Mouse (Mus musculus) kidney, adult 2 months (tissue): Measurements from ENCODE around the gene Spdye4a. TPM values are rescaled to one million over a fixed set of nuclear protein-coding genes. Genes with fewer than 3 reads are reported as not detected.
"Not testable (repeated sequence)": the region's sequence is repeated elsewhere in the genome, so short reads cannot be mapped to it uniquely, and the experiment has no call there.

Experiments used
- DNase-seq: peaks from one replicate; pipeline ENCODE4 v3.0.0; 2021
- H3K27ac ChIP-seq: fragments of 200-500 bp; 2 replicates; pipeline ENCODE4 v1.5.1; 2012; ENCODE audit warnings: low read depth, low read length, control low read depth, inconsistent platforms; ENCODE audit not compliant: insufficient read depth
- H3K27me3 ChIP-seq: fragments of 200-500 bp; replicated peaks from 2 replicates; pipeline ENCODE4 v1.6.1; 2012; ENCODE audit warnings: mild to moderate bottlenecking, moderate library complexity, low read length, inconsistent platforms; ENCODE audit not compliant: control insufficient read depth, insufficient read depth
- H3K36me3 ChIP-seq: fragments of 200-500 bp; 2 replicates; pipeline ENCODE4 v1.6.1; 2012; ENCODE audit warnings: mild to moderate bottlenecking, moderate library complexity, low read length, inconsistent platforms; ENCODE audit not compliant: control insufficient read depth, insufficient read depth
- H3K4me1 ChIP-seq: fragments of 200-500 bp; 2 replicates; pipeline ENCODE4 v1.6.1; 2011; ENCODE audit warnings: low read length; ENCODE audit not compliant: control insufficient read depth, insufficient read depth
- H3K4me3 ChIP-seq: fragments of 200-500 bp; 2 replicates; pipeline ENCODE4 v1.5.1; 2011; ENCODE audit warnings: mild to moderate bottlenecking, low read depth, low read length, control low read depth; ENCODE audit not compliant: insufficient read depth
- CTCF ChIP-seq: fragments of 200-500 bp; conservative IDR thresholded peaks from 2 replicates; pipeline ENCODE4 v1.5.1; 2011; ENCODE audit warnings: low read depth, mild to moderate bottlenecking, control low read depth, low read length, moderate library complexity, mixed read lengths; ENCODE audit not compliant: insufficient read depth, insufficient read length
- POLR2A ChIP-seq: fragments of 200-500 bp; IDR thresholded peaks from one replicate; pipeline ENCODE4 v1.6.1; 2011; ENCODE audit warnings: low read depth, low read length, control low read depth
- WGBS: fragments of 180-500 bp; shearing (Covaris S2); methylation state at CpG from one replicate; pipeline ENCODE4 v1.1.7; 2018; 5-methylcytosine and 5-hydroxymethylcytosine counted together
- polyA plus RNA-seq: library from polyadenylated mRNA; depleted of rRNA; stranded (reverse); fragments of >200 nt; gene quantifications from 2 replicates; pipeline ENCODE4 v1.2.3, GENCODE M21; 2012; rRNA removed

Gene Spdye4a
- polyA plus RNA-seq, 1 experiment: 0.08 TPM

DNA sequence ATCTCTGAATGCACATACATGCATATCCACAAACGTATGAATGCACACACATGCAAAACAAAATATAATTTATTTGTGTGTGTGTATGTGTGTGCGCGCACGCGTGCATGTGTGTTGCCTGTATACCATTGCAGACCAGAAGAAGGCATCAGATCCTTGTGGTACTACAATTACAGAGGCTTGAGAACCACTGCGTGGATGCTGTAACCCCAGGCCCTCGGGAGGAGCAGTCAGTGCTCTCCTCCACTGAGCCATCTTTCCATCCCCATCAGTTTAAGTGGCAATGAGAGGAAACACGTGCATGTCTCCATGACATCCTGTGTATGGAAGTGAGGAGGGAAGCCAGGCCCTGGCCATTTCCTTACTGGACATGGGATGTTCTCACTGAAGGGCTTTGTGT, 33.9 kb downstream of the Spdye4a start:
- WGBS: 80% methylated on average over 8 of the region's 8 CpGs
- H3K36me3 ChIP-seq: no peaks in the 10 kb centered on the region

DNA sequence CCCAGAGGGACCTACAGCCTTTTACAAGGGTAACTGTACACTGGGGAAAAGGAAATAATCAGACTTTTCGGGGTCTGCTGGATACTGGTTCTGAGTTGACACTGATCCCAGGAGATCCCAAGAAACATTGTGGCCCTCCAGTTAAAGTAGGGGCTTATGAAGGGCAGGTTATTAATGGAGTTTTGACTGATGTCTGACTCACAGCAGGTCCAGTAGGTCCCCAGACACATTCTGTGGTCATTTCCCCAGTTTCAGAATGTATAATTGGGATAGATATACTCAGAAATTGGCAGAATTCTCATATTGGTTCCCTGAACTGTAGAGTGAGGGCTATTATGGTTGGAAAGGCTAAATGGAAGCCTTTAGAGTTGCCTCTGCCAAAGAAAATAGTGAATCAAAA, 38.7 kb downstream of the Spdye4a start:
- H3K4me3 ChIP-seq, H3K36me3 ChIP-seq: not testable (repeated sequence)
- 70% methylated on average over 1 of the region's 1 CpGs for WGBS

More for the DNA sequence above, 33.9 kb downstream of the Spdye4a start:
- Histone ChIP-seq H3K27me3 (no peaks in the 10 kb centered on the region), H3K27ac (no peak overlapping the region), H3K4me1 (no peaks in the 10 kb centered on the region), H3K4me3 (no peak overlapping the region)
- TF ChIP-seq POLR2A (no peak), CTCF (no peak)
- no peak for DNase-seq

DNA sequence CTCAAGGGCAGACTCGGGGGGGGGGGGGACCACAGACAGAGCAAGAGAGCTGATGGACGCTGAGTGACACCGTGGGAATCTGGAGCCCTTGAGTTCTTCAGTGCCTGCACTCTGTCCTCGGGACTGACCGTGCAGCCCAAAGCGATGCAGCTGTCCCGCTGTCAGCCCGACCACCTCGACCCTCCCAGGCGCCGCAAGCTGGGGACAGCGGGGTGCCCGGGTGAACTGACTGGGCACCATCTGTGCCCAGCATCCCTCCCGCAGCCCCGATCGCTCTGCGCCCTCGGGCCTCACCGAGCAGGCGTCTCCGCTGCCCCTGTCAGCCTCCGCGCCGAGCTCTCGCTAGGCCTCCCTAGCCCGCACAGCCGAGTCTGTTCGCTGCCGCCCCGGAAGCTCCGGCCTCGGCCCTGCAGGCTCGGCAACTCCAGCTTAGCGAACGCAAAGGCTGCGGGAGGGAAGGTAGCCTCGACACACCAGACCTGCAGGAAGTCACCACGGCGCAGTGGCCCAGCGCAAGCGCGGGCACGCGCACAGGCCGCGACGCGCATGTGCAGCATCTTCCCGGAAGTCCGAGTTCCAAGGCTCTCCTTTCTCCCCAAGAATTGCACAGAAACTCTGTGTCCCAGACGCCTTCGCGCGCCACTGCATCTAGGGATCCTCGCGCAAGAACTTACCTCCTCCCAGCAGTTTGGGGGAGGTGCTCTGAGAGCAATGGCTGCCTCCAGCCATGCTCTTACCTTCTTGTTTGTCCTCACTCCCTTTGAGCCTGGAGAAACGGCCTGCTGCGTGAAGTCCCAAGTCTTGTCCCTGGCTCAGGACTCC, 46.2 kb downstream of the Spdye4a start, which contains the start of the genes Rbak and Spdye4b:
Gene Rbak (minus strand): TSS at position 521 of the 822 bp plus-strand sequence.
Gene Spdye4b (plus strand): TSS at position 763 of the 822 bp plus-strand sequence.
- under 1% methylated on average over 58 of the region's 58 CpGs for WGBS
- no peaks in the 10 kb centered on the region for H3K27me3 ChIP-seq
- peak; percentile 98 for DNase-seq
- TF ChIP-seq CTCF (no peak), POLR2A (peak; percentile 81)
- H3K4me1 ChIP-seq: no peaks in the 10 kb centered on the region
- peak within 1 kb of the TSS; percentile 58 for H3K27ac ChIP-seq
- H3K4me3 ChIP-seq: peak within 1 kb of the TSS; percentile 83
- peaks cover 2% of the 10 kb centered on the region for H3K36me3 ChIP-seq

More for the DNA sequence above, 38.7 kb downstream of the Spdye4a start:
- H3K4me1 ChIP-seq, H3K27me3 ChIP-seq, H3K27ac ChIP-seq, DNase-seq: not testable (repeated sequence)

DNA sequence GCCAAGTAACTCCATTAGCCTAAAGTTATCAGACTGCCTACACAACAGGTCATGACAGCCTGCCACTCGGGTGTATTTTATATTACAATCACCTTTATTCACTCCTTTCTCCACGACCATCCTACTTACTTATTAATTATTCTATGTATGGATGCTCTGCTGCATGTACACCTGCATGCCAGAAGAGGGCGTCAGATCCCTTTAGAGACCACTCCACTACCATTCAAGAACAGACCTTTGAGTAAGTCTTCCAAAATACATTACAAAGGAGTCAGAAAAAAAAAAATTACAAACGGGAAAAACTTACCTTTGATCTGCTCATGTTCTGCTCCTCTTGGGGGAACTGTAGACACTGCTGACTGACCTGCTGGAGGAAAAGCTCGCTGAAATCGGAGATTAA, 47.5 kb downstream of the Spdye4a start:
- no peak for TF ChIP-seq POLR2A
- peak; percentile 32; the same call in 1 of the 2 replicates for TF ChIP-seq CTCF
- Histone ChIP-seq H3K4me3 (no peak overlapping the region), H3K27me3 (no peaks in the 10 kb centered on the region), H3K36me3 (peaks cover 7% of the 10 kb centered on the region), H3K27ac (no peak overlapping the region), H3K4me1 (no peaks in the 10 kb centered on the region)
- 26% methylated on average over 6 of the region's 6 CpGs for WGBS
- DNase-seq: peak; percentile 17

DNA sequence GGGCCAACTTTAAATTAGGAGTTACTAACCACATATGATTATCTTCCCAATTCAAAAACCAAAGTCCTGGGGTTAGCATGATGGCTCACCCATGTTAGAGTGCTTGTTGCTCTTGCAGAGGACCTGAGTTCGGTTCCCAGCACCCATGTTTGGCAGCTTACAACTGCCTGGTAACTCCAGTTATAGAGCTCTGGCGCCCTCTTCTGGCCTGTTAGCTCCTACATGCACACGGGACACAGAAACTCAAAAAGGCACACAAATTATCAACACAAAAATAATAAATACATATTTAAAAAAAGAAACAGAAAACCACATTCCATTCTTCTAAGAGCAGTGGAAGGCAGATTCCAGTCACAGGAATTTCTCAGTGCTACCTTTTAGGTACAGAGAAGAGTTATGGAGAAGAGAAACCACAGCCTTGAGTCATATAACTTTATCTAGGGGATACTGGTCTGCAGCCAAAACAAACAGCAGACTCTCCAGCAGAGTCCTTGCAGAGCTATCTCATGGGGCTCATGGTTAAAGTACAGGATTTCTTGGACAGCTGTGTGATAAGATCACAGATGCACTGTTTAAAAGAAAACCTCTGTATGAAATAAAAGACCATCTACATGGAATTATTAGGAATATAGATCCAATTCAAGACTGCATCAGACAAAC, 49.0 kb downstream of the Spdye4a start:
- no peak overlapping the region for H3K27ac ChIP-seq
- peaks cover 18% of the 10 kb centered on the region for H3K36me3 ChIP-seq
- no peaks in the 10 kb centered on the region for H3K4me1 ChIP-seq
- no peak for DNase-seq
- TF ChIP-seq POLR2A: no peak
- no peak for TF ChIP-seq CTCF
- H3K4me3 ChIP-seq: no peak overlapping the region
- H3K27me3 ChIP-seq: no peaks in the 10 kb centered on the region
- 94% methylated on average over 3 of the region's 3 CpGs for WGBS

DNA sequence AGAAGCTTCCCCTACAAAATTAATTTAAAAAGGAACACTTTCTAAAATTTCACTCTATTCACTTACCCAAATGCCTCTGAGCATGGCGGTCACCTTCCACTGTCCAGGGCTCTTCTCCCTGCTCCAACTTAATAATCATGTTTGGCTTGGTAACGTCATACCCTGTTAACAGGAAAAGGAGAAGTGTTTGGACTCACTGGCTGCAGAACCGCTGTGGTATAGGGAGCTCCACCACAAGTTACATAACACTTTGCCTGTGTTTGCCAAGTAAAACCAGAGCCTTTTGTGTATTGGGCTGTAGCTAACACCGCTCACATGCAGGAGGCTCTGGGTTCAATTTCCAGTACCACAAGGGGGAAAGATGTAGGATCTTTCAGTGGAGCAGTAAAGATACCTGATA, 50.7 kb downstream of the Spdye4a start:
- H3K27me3 ChIP-seq: no peaks in the 10 kb centered on the region
- TF ChIP-seq POLR2A (no peak), CTCF (no peak)
- 92% methylated on average over 4 of the region's 4 CpGs for WGBS
- H3K36me3 ChIP-seq: peaks cover 18% of the 10 kb centered on the region
- no peak for DNase-seq
- H3K4me1 ChIP-seq: no peaks in the 10 kb centered on the region
- no peak overlapping the region for H3K4me3 ChIP-seq
- no peak overlapping the region for H3K27ac ChIP-seq

Other genes with a start within 250 kb of the Spdye4a start
- gene Rnf216, start 113.9 kb downstream of the Spdye4a start, polyA plus RNA-seq: 22.7 and 23.5 TPM in 2 replicates
- gene Olfr718-ps1, start 79.3 kb downstream of the Spdye4a start, polyA plus RNA-seq: not detected in 2 replicates
- gene Rbak, start 46.1 kb downstream of the Spdye4a start, polyA plus RNA-seq: 2.7 and 2.8 TPM in 2 replicates
- not detected in 2 replicates for gene Spdye4b, start 45.9 kb downstream of the Spdye4a start, polyA plus RNA-seq
- gene Zfp12, start 8.3 kb upstream of the Spdye4a start, polyA plus RNA-seq: 8.5 and 9.6 TPM in 2 replicates
- 4.5 and 6.4 TPM in 2 replicates for gene Zfp316, start 43.1 kb upstream of the Spdye4a start, polyA plus RNA-seq
- gene Zfp853, start 66.7 kb upstream of the Spdye4a start, polyA plus RNA-seq: 0.99 and 1.1 TPM in 2 replicates
- gene E130309D02Rik, start 88.5 kb upstream of the Spdye4a start, polyA plus RNA-seq: 17.9 and 18.1 TPM in 2 replicates
- gene Zdhhc4, start 102.4 kb upstream of the Spdye4a start, polyA plus RNA-seq: 80.6 and 85.0 TPM in 2 replicates
- 0.13 TPM in 1 of 2 replicates, not detected in the other for gene Grid2ip, start 130.4 kb upstream of the Spdye4a start, polyA plus RNA-seq
- gene Kdelr2, start 176.9 kb upstream of the Spdye4a start, polyA plus RNA-seq: 91.8 and 99.4 TPM in 2 replicates
- 11.7 TPM in 2 replicates for gene Daglb, start 237.7 kb upstream of the Spdye4a start, polyA plus RNA-seq